Mouse (Mus musculus) layer of hippocampus, adult 8-10 months (tissue): ENCODE measurements around the gene Srsf1. TPM values are rescaled to one million over a fixed set of nuclear protein-coding genes. Genes with fewer than 3 reads are reported as not detected.

ENCODE experiments used
- DNase-seq, 2 experiments: peaks; one replicate each; pipeline ENCODE4 v3.0.0; 2022; ENCODE audit warnings: low spot score in 2 of 2
- total RNA-seq, 4 experiments: library from RNA; stranded (reverse); gene quantifications; 2 replicates each; pipeline ENCODE4 v1.2.4; 2022

The Srsf1 gene
- total RNA-seq, 4 experiments from 2014 or later = 208 to 223 (median 218) TPM

- DNase-seq = no peak
These were observed 22.0 kb downstream of the Srsf1 start for GRCm38 (mm10) chr11:88069246-88069570.

DNA sequence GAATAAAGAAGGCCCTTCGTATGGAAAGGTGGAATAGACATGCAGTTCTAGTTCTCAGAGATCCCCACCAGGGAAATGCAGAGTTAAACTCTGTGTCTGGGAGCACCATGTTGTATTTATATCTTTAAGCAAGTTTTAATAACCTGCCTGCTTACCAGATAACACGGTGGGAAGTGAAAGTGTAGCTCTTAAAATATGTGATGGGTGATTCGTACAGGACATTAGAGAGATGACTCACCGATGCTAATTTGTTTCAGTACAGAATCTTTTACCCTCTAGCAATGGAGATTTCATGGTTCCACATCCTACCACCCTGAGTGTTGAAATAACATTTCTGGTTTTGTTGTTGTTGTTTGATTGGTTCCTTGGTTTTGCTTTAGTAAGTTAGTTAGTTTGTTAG is 23.2 kb downstream of the Srsf1 start:
- no peak for DNase-seq

DNA sequence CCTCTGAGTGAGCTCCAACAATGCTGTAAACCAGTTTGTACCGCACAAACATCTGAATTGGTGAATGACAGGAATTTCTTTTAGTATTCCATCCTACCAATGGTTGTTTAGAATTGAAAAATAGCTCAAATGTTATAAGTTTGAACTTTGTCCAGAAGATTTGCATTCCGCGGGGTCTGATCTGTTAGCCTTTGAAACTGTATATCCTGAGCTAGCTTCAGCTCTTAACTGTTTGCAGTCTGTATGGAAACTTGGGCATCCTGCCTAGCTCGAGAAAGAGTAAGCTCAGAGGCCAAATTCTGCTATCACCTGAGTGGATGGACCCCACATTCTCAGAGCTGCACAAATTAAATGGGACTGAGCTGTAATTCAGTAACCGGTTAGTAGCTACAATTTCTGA is 23.9 kb downstream of the Srsf1 start:
- no peak for DNase-seq

DNA sequence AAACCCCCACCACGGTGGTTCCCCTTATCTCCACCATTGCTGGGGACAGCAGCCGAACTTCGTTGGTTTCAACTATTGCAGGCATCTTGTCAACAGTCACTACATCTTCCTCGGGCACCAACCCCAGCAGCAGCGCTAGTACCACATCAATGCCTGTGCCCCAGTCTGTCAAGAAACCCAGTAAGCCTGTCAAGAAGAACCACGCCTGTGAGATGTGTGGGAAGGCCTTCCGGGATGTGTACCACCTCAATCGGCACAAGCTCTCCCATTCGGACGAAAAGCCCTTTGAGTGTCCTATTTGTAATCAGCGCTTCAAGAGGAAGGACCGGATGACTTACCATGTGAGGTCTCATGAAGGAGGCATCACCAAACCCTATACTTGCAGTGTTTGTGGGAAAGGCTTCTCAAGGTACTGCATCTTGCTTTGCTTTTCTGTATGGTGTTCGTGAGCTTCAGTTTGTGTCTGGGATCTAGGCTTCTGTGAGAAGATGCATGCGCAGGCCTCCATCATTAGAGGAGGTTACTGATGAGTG is 26.2 kb downstream of the Srsf1 start:
- DNase-seq = no peak

DNA sequence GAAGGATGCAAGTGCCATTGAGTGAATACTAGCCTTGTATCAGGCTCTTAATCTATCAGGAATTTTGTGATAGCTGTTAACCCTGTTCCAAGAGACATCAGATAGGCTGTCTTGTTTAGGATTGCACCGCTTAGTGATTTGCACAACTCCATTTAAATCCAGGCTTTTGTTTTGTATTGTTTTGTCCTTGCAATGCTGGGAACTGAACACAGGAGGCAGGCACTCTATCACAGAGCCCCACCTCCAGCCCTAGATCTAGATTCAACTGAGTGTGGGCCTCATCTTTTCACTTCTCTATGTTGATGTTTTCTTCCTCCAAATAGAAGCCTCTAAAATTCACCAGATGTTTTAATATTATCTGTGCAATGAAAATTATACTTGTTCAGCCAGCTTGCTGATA is 28.5 kb downstream of the Srsf1 start:
- no peak for DNase-seq

DNA sequence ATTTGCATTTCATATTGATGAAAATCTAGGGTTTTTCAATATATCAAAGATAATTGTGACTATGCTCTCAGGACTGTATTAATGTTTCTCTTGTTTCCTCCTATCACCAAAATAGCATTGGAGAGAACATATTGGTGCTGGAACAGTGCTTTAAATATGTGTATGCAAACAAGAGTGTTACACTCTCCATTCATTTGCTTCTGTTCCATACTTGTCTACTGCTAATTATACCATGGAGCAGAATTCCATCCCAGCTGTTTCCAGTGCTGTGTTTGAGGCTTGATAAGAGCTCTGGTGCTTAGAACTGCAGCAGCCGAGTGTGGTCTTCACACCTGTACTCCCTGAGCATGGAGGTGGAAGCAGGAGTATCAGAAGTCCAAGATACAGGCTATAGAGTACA is 29.2 kb downstream of the Srsf1 start:
- no peak for DNase-seq

- no peak for DNase-seq
These were observed 36.5 kb downstream of the Srsf1 start for GRCm38 (mm10) chr11:88083699-88084098.

DNA sequence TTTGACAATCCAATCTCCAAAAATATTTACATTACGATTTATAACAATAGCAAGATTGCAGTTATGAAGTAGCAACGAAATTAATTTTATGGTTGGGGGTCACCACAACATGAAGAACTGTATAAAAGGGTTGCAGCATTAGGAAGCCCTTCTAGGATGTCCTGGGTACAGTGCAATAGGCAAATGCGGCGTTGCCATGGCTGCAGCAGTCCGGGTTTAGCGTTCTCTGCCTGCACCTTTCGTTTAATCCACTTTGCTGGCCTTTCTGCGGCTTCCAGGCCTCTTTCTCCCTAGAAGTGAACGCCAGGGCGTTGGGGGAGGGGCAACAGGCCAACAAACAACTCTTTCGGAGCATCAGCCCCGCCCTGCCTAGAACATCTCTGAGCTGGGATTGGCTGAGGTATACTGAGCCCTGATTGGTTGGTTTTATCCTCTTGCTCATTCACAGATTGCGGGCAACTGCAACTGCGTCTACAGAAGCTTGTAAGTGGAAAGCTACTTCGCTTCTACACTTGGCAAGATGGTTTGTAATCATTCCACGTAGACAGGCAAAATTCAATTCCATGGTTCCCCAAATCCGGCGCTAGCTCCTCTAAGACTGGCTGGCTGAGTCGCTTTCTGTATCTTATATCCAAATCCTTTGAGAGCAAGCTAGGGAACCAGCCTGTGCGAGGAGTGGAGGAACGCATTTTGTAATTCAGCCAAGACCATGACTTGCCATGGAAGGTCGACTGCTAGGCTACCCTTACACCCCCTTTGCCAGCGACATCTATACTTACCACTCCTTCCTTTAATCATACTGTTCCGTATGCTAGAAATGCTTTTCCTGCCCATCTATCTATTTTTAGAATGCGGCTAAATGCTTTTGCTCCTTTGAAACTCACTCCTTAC is 39.8 kb downstream of the Srsf1 start:
- DNase-seq = peak; percentile 88 to 92

GRCm38 (mm10) chr11:88089150-88089549 is 42.0 kb downstream of the Srsf1 start:
- no peak for DNase-seq

- no peak for DNase-seq
These were observed 43.1 kb downstream of the Srsf1 start for GRCm38 (mm10) chr11:88090293-88090692.

DNA sequence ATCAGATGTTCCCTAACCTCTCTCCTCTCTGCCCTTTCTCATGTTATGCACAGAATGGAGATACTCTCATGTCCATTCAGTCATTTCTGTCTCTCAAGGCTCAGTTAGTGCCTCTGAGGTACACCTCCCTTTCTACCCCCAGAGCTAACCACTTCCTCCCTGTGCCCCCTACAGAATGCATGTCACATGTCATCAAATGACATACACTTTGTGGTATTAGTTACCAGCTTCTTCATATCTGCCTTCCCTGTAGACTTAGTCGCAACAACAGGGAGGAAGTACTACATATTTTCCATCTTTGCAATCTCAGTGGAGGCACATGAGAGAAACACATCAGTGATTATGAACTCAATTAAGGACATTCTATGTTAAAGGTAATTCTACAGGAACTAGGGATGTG is 44.8 kb downstream of the Srsf1 start:
- DNase-seq = no peak

GRCm38 (mm10) chr11:88097173-88097572 is 50.0 kb downstream of the Srsf1 start:
- DNase-seq = no peak

DNA sequence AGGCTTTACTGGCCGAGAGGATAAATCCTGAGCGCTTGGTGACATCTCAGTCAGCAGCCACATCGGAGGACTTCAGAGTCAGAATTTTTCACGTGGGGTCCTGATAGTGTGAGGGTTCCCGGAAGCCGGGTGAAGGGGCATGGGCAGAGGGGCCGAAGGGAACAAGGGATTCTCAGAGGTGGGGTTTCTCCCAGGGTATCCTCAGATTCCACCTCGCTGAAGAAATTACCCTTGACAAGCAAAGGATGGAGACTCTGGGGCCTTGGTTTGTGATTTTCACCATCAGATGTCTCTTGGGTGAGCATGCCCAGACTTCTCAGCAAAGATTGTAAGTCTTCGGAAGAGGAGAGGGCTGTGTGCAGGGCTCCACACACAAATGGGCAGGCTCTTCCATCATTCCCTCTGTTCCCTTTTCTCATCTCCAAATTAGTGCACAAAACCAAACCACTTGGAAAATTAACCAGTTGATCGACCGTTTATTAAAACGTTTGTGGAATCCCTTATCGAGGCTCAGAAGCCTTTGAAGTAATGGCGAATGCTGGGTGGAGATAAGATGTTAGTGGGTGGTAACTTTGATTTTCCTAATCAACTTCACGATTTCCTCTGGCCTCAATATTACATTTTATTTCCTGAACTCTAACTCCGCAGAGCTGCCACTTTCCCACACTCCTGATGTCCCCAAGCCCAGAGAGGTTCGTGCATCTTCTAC is 51.0 kb downstream of the Srsf1 start, which contains the start of gene Cuedc1:
TSS of gene Cuedc1 (plus strand) at position 38 of the 709 bp plus-strand sequence.
- DNase-seq = no peak

GRCm38 (mm10) chr11:88098787-88099598 is 51.8 kb downstream of the Srsf1 start:
- peak; percentile 41 to 73 for DNase-seq

- peak; percentile 28 to 32 for DNase-seq
These were observed 52.4 kb downstream of the Srsf1 start for GRCm38 (mm10) chr11:88099599-88100023.

DNA sequence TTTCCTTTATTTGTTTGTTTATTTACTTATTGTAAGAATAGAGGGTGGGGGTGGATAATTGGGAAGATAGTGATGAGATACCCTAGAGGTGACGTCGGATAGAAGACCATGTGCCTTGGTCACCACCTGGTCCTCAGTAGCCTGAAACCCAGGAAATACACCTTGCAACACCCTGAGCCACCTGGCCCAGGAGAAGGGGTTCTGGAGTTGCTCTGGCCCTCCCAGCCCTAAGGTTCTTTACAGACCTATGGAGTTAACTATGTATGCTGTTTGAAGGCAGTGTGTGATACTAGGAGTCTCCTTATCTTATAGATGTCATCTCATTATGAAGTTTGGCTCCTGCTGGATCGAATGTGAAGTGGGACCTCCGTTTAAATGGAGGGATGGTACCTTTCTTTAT is 53.0 kb downstream of the Srsf1 start:
- DNase-seq = no peak

Other genes starting within 250 kb of the Srsf1 start
- gene Lpo, start 219.1 kb upstream of the Srsf1 start, total RNA-seq = 1 to 10 TPM in 1 of 4 experiments, under 1 TPM in 3; 0.20 to 1.0 (median 0.30) TPM
- gene Mks1, start 194.2 kb upstream of the Srsf1 start, total RNA-seq = 1 to 10 TPM; 6.3 to 8.1 (median 6.9) TPM
- gene Epx, start 171.8 kb upstream of the Srsf1 start, total RNA-seq = under 1 TPM in 2 of 4 experiments, not detected in 2; 0.16 to 0.35 TPM
- not detected for gene Olfr462, start 155.1 kb upstream of the Srsf1 start, total RNA-seq
- not detected for gene Olfr463, start 150.0 kb upstream of the Srsf1 start, total RNA-seq
- gene Olfr464, start 126.4 kb upstream of the Srsf1 start, total RNA-seq = not detected
- gene Dynll2, start 59.8 kb upstream of the Srsf1 start, total RNA-seq = 100 to 1,000 TPM; 470 to 530 (median 496) TPM
- 10 to 100 TPM; 25.0 to 26.5 (median 25.7) TPM for gene Vezf1, start 20.9 kb downstream of the Srsf1 start, total RNA-seq
- gene Cuedc1, start 50.7 kb downstream of the Srsf1 start, total RNA-seq = 10 to 100 TPM; 30.9 to 38.7 (median 33.4) TPM
- 10 to 100 TPM; 63.2 to 64.8 (median 63.7) TPM for gene Mrps23, start 157.0 kb downstream of the Srsf1 start, total RNA-seq
- not detected for gene Ccdc182, start 246.7 kb downstream of the Srsf1 start, total RNA-seq